ENCODE assay signal across 1 mouse cellular context in the genomic region with DNA sequence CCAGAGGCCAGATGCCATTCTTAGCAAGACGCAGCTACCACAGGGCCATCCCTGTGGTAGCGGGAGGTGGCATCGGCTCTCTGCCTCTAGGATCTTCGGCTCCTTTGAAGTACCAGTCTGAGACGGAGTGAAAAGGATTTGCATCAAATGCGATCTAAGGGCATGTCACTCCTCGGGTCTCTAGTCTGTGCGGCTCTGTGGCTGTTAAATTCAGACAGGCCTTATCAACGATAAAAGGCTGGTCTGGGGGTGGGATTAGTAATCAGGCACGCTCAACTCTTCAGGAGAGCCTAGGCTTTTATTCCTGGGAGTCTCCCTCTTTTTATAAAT.
TF ChIP-seq lines count a peak whose summit lies in the region.

No protein-coding gene starts in this region.

TF ChIP-seq in myocyte, 11 proteins besides CTCF, POLR2A, EP300 and RAD21 (continued from another document):
- no peak for TF ChIP-seq REST (IDR thresholded peaks at IDR 0.05; ENCODE audit: insufficient read depth, insufficient read length)
- no peak for TF ChIP-seq TCF3 (IDR thresholded peaks at IDR 0.05; ENCODE audit: insufficient read length, low read depth)
- no peak for TF ChIP-seq CEBPB (IDR thresholded peaks at IDR 0.05; ENCODE audit: insufficient read depth, poor library complexity, severe bottlenecking)
